Mouse (Mus musculus) kidney, embryonic 16.5 days (tissue): Measurements from ENCODE around the gene Smarca4. TPM values are rescaled to one million over a fixed set of nuclear protein-coding genes. Genes with fewer than 3 reads are reported as not detected.

Experiments
- ATAC-seq: fragments of 200-750 bp; cut with Nextera tagmentation; 2 replicates; pipeline ENCODE4 v1.8.0; 2017; ENCODE audit warnings: moderate TSS enrichment; ENCODE audit not compliant: low FRiP score, low TSS enrichment
- H3K27ac ChIP-seq: fragments of 300-500 bp; sonication (generic); 2 replicates; pipeline ENCODE4 v1.5.1; 2014; ENCODE audit warnings: low read length
- H3K27me3 ChIP-seq: fragments of 300-500 bp; sonication (generic); 2 replicates; pipeline ENCODE4 v1.6.1; 2014; ENCODE audit warnings: low read length, control low read depth, mixed read lengths; ENCODE audit not compliant: insufficient read depth
- H3K36me3 ChIP-seq: fragments of 300-500 bp; sonication (generic); 2 replicates; pipeline ENCODE4 v1.6.1; 2014; ENCODE audit warnings: low read length, control low read depth, mixed read lengths; ENCODE audit not compliant: insufficient read depth
- H3K4me1 ChIP-seq: fragments of 300-500 bp; sonication (generic); 2 replicates; pipeline ENCODE4 v1.6.1; 2014; ENCODE audit warnings: low read length, control low read depth, mixed read lengths; ENCODE audit not compliant: insufficient read depth
- H3K4me2 ChIP-seq: fragments of 300-500 bp; sonication (generic); replicated peaks from 2 replicates; pipeline ENCODE4 v1.6.1; 2014; ENCODE audit warnings: low read depth, low read length
- H3K4me3 ChIP-seq: fragments of 300-500 bp; sonication (generic); 2 replicates; pipeline ENCODE4 v1.5.1; 2014; ENCODE audit warnings: mild to moderate bottlenecking, low read length
- H3K9ac ChIP-seq: fragments of 300-500 bp; sonication (generic); replicated peaks from 2 replicates; pipeline ENCODE4 v1.6.1; 2014; ENCODE audit warnings: low read length
- H3K9me3 ChIP-seq: fragments of 300-500 bp; sonication (generic); 2 replicates; pipeline ENCODE4 v1.6.1; 2016; ENCODE audit warnings: low read length, control low read depth
- WGBS: fragments of 180-500 bp; shearing (Covaris S2); extraction: QIAGEN DNeasy Blood & Tissue Kit; methylation state at CpG from one replicate; pipeline ENCODE4 v1.1.7; 2014; 5-methylcytosine and 5-hydroxymethylcytosine counted together
- polyA plus RNA-seq: library from polyadenylated mRNA; unstranded; fragments of >200 nt; fragmentation: Nextera tagmentation; extraction: Ambion mirVana; gene quantifications from 2 replicates; pipeline ENCODE4 v1.2.1, GENCODE M21; 2015

The Smarca4 gene
- polyA plus RNA-seq, 1 experiment from 2014 or later = 91.2 TPM

DNA sequence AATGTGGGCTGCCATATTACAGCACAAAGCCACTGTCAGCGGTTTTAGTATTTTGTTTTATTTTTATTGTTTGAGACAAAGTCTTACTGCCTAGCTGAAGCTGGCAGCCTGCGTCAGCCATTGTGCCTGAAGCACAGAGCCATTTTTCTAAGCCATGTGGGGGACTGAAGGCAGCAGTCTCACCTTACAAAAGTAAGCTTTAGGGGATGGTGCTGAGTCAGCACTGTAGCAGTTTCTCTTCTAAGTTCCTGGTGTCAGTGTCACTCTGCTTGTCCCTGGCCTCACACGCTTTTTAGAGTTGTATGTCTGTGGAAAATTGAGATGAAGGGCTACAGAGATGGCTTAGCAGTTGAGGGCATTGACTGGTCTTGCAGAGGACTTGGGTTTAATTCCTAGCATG, 30.4 kb downstream of the Smarca4 start:
- no peak overlapping the region for H3K4me3 ChIP-seq
- no peak overlapping the region for H3K9ac ChIP-seq
- H3K27ac ChIP-seq = peak overlapping the region; percentile 47
- no peaks in the 10 kb centered on the region for H3K27me3 ChIP-seq
- H3K9me3 ChIP-seq = no peaks in the 10 kb centered on the region
- H3K4me1 ChIP-seq = peaks cover 5% of the 10 kb centered on the region; the same call in 1 of the 2 replicates
- peaks cover 69% of the 10 kb centered on the region for H3K36me3 ChIP-seq
- H3K4me2 ChIP-seq = no peak overlapping the region
- 82% methylated on average over 3 of the region's 3 CpGs for WGBS
- no peak for ATAC-seq

DNA sequence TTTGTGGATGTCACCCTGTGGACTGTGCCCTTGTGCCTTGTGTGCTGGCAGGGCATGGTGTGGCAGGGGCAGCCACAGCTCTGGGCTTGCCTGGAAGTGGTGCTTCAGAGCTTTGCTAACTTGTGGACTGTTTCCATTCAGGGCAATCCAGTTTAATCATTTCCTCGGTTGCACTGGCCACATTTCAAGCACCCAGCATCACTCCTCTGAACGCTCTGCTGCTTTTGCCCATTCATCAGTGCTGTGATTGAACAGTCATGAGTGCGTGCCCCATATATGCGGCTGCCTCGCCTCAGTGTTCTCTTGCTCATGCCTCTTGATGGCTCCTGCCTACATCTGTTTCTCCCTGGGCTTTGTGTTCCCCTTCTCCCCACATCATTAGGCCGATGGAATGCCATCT, 31.8 kb downstream of the Smarca4 start:
- H3K27me3 ChIP-seq = no peaks in the 10 kb centered on the region
- ATAC-seq = peak; percentile 96
- no peaks in the 10 kb centered on the region for H3K9me3 ChIP-seq
- peaks cover 5% of the 10 kb centered on the region; the same call in 1 of the 2 replicates for H3K4me1 ChIP-seq
- no peak overlapping the region for H3K4me3 ChIP-seq
- H3K27ac ChIP-seq = peak overlapping the region; percentile 90
- H3K9ac ChIP-seq = no peak overlapping the region
- 65% methylated on average over 6 of the region's 6 CpGs for WGBS
- no peak overlapping the region for H3K4me2 ChIP-seq
- H3K36me3 ChIP-seq = peaks cover 56% of the 10 kb centered on the region

DNA sequence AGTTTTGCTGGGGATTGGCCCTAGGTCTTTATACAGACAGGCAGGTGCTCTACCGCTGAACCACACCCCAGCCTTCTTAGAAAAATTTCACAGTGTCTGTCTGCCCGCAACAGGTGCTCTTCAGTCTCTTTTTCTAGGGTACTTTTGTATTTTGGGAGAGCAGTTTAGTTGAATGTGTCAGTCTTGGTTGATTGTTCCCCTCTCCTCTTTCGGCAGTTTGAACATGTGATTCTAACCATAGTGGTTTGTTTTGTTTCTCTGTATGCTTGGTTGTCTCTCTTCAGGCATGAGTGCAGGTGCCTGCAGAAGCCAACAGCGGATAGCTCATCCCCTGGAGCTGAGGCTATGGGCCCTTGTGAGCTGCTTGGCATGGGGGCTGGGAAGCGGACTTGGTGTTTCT, 36.3 kb downstream of the Smarca4 start:
- Histone ChIP-seq H3K4me2 (no peak overlapping the region), H3K9me3 (no peaks in the 10 kb centered on the region), H3K4me3 (no peak overlapping the region), H3K4me1 (peaks cover 3% of the 10 kb centered on the region; the same call in 1 of the 2 replicates), H3K36me3 (peaks cover 52% of the 10 kb centered on the region), H3K27ac (no peak overlapping the region), H3K27me3 (no peaks in the 10 kb centered on the region), H3K9ac (no peak overlapping the region)
- no peak for ATAC-seq
- WGBS = 84% methylated on average over 5 of the region's 5 CpGs

DNA sequence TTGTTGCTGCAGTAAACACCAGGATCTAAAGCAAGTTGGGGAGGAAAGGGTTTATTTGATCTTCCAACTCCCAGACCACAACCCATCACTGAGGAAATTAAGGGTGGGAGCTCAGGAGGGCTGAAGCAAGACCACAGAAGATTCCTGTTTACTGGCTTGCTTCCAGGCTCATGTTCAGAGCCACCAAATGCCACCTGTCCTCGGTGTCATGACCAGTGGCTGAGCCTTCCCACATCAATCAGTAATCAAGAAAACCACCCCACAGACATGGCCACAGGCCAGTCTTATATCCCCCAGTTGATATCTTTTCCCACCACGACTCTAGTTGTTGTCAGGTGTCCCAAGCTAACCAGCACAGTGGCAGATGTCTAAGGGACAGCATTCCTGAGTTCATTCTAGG, 37.3 kb downstream of the Smarca4 start:
- H3K4me1 ChIP-seq = no peaks in the 10 kb centered on the region
- H3K27me3 ChIP-seq = no peaks in the 10 kb centered on the region
- H3K9ac ChIP-seq = no peak overlapping the region
- H3K36me3 ChIP-seq = peaks cover 42% of the 10 kb centered on the region
- H3K4me3 ChIP-seq = no peak overlapping the region
- 78% methylated on average over 2 of the region's 2 CpGs for WGBS
- no peak for ATAC-seq
- no peaks in the 10 kb centered on the region for H3K9me3 ChIP-seq
- no peak overlapping the region for H3K4me2 ChIP-seq
- H3K27ac ChIP-seq = no peak overlapping the region

DNA sequence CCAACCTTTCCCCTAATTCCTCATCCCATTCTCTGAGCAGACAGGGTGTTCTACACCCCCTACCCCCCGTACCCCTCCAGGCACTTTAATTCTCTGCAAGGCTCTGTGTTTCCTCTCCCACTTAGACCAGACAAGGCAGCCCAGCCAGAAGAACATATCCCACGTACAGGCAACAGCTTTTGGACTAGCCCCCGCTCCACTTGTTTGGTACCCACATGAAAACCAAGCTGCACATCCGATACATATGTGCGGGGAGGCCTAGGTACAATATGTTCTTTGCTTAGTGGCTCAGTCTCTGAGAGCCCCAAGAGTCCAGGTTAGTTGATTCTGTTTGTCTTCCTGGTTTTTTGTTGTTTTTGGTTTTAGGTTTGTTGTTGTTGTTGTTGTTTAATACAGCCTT, 46.1 kb downstream of the Smarca4 start:
- H3K27me3 ChIP-seq = no peaks in the 10 kb centered on the region
- H3K4me2 ChIP-seq = no peak overlapping the region
- no peak for ATAC-seq
- no peak overlapping the region for H3K27ac ChIP-seq
- H3K4me3 ChIP-seq = no peak overlapping the region
- H3K4me1 ChIP-seq = no peaks in the 10 kb centered on the region
- H3K9me3 ChIP-seq = no peaks in the 10 kb centered on the region
- H3K9ac ChIP-seq = no peak overlapping the region
- WGBS = 96% methylated on average over 5 of the region's 5 CpGs
- peaks cover 86% of the 10 kb centered on the region for H3K36me3 ChIP-seq

DNA sequence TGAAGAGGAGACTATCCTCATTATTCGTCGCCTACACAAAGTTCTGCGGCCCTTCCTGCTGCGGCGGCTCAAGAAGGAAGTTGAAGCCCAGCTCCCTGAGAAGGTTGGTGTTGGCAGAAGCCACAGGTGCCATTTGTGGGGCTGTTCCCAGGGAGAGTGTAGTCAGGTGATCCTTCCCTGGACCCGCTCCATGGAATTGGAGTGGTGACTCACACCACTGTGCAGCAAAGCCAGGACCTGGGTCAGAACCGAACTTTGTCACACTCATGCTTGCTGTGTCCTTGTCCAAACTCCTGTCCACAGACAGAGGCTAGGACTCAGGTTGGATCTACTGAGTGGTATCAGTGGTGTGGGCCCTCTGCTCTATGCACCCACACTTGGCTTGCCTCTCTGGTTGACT, 53.0 kb downstream of the Smarca4 start:
- 93% methylated on average over 7 of the region's 7 CpGs for WGBS
- H3K4me1 ChIP-seq = no peaks in the 10 kb centered on the region

DNA sequence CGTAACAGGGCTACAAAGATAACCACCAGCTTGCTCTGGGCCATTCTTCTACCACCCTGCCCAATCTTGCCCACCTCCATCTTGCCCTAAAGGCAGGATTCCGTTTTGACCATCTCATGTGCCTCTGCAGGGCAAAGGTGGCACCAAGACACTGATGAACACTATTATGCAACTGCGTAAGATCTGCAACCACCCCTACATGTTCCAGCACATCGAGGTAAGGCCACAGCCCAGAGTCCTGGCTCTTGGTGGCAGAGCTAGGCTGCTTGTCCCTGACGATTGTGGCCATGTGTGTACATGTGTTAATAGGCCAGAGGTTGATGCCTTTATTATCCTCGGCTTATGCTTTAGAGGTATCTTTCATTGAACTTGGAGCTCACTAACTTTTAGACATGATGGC, 54.4 kb downstream of the Smarca4 start:
- H3K27ac ChIP-seq = no peak overlapping the region
- ATAC-seq = no peak
- no peaks in the 10 kb centered on the region for H3K4me1 ChIP-seq
- H3K36me3 ChIP-seq = peaks cover 99% of the 10 kb centered on the region
- WGBS = 90% methylated on average over 6 of the region's 6 CpGs
- no peaks in the 10 kb centered on the region for H3K9me3 ChIP-seq
- H3K4me3 ChIP-seq = no peak overlapping the region
- no peak overlapping the region for H3K9ac ChIP-seq
- no peaks in the 10 kb centered on the region for H3K27me3 ChIP-seq
- H3K4me2 ChIP-seq = no peak overlapping the region

More for the DNA sequence above, 53.0 kb downstream of the Smarca4 start:
- H3K27me3 ChIP-seq = no peaks in the 10 kb centered on the region
- H3K9ac ChIP-seq = no peak overlapping the region
- H3K9me3 ChIP-seq = no peaks in the 10 kb centered on the region
- no peak overlapping the region for H3K4me3 ChIP-seq
- H3K27ac ChIP-seq = no peak overlapping the region
- no peak overlapping the region for H3K4me2 ChIP-seq
- H3K36me3 ChIP-seq = peaks cover 99% of the 10 kb centered on the region
- ATAC-seq = no peak

- H3K36me3 ChIP-seq = peaks cover 99% of the 10 kb centered on the region
- no peak overlapping the region for H3K27ac ChIP-seq
- ATAC-seq = no peak
- no peak overlapping the region for H3K9ac ChIP-seq
- H3K9me3 ChIP-seq = no peaks in the 10 kb centered on the region
- no peak overlapping the region for H3K4me2 ChIP-seq
- H3K4me1 ChIP-seq = no peaks in the 10 kb centered on the region
- no peak overlapping the region for H3K4me3 ChIP-seq
- 87% methylated on average over 5 of the region's 5 CpGs for WGBS
- no peaks in the 10 kb centered on the region for H3K27me3 ChIP-seq
Observed at GRCm38 (mm10) chr9:21671753-21672152, 55.8 kb downstream of the Smarca4 start.

GRCm38 (mm10) chr9:21677706-21678105, 61.7 kb downstream of the Smarca4 start:
- 94% methylated on average over 17 of the region's 17 CpGs for WGBS
- H3K4me1 ChIP-seq = no peaks in the 10 kb centered on the region
- no peaks in the 10 kb centered on the region for H3K27me3 ChIP-seq
- H3K9me3 ChIP-seq = no peaks in the 10 kb centered on the region
- no peak overlapping the region for H3K9ac ChIP-seq
- H3K27ac ChIP-seq = no peak overlapping the region
- peaks cover 83% of the 10 kb centered on the region for H3K36me3 ChIP-seq
- H3K4me3 ChIP-seq = no peak overlapping the region
- H3K4me2 ChIP-seq = no peak overlapping the region
- ATAC-seq = no peak

- Histone ChIP-seq H3K9me3 (no peaks in the 10 kb centered on the region), H3K4me1 (no peaks in the 10 kb centered on the region), H3K27ac (no peak overlapping the region), H3K4me2 (no peak overlapping the region), H3K4me3 (no peak overlapping the region), H3K36me3 (peaks cover 72% of the 10 kb centered on the region), H3K27me3 (no peaks in the 10 kb centered on the region), H3K9ac (no peak overlapping the region)
- no peak for ATAC-seq
- whole genome bisulfite sequencing = 91% methylated on average over 4 of the region's 4 CpGs
Observed at GRCm38 (mm10) chr9:21680448-21680847, 64.5 kb downstream of the Smarca4 start.
